Mouse (Mus musculus) G1E (cell line): ENCODE results near the gene L3mbtl1. TPM values are rescaled to one million over a fixed set of nuclear protein-coding genes. Genes with fewer than 3 reads are reported as not detected.
A peak's percentile ranks its signal among the peaks of the same experiment; 100 is the strongest.
"Not testable (repeated sequence)": the region's sequence is repeated elsewhere in the genome, so short reads cannot be mapped to it uniquely, and the experiment has no call there.

ENCODE experiments used
- ATAC-seq: 2 replicates; pipeline ENCODE4 v1.8.0; 2016; ENCODE audit warnings: mild to moderate bottlenecking; ENCODE audit not compliant: insufficient number of reproducible peaks, poor library complexity, low FRiP score, severe bottlenecking; ENCODE audit errors: extremely low read depth
- DNase-seq: peaks from one replicate; pipeline ENCODE4 v3.0.0; 2012; ENCODE audit warnings: low spot score
- H3K27me3 ChIP-seq: 2 replicates; pipeline ENCODE4 v1.6.1; 2012; ENCODE audit warnings: mild to moderate bottlenecking, low read length, inconsistent platforms; ENCODE audit not compliant: insufficient read depth
- H3K36me3 ChIP-seq: replicated peaks from 2 replicates; pipeline ENCODE3; 2012; ENCODE audit warnings: mild to moderate bottlenecking, inconsistent platforms
- H3K4me1 ChIP-seq: 2 replicates; pipeline ENCODE4 v1.6.1; 2012; ENCODE audit warnings: low read depth, low read length, inconsistent platforms, mixed read lengths; ENCODE audit not compliant: insufficient read depth
- H3K4me3 ChIP-seq: 2 replicates; pipeline ENCODE4 v1.5.1; 2012; ENCODE audit warnings: low read depth, mild to moderate bottlenecking, inconsistent platforms, low read length, moderate library complexity, mixed read lengths
- H3K9me3 ChIP-seq: replicated peaks from 2 replicates; pipeline ENCODE4 v1.6.1; 2012; ENCODE audit warnings: inconsistent platforms
- CTCF ChIP-seq: IDR thresholded peaks from 2 replicates; pipeline ENCODE4 v1.5.1; 2012; ENCODE audit warnings: low read depth, low read length, inconsistent platforms, mixed read lengths
- GATA1 ChIP-seq: IDR thresholded peaks from 2 replicates; pipeline ENCODE4 v1.6.1; 2012; ENCODE audit warnings: borderline replicate concordance, low read length, inconsistent platforms, mixed read lengths
- GATA2 ChIP-seq: IDR thresholded peaks from 2 replicates; pipeline ENCODE4 v1.6.1; 2012; ENCODE audit warnings: low read depth, low read length, inconsistent platforms, borderline replicate concordance
- POLR2AphosphoS5 ChIP-seq: IDR thresholded peaks from 2 replicates; pipeline ENCODE4 v1.6.1; 2012; ENCODE audit warnings: low read depth, low read length, inconsistent platforms; ENCODE audit not compliant: insufficient replicate concordance
- TAL1 ChIP-seq: conservative IDR thresholded peaks from 2 replicates; pipeline ENCODE4 v1.6.1; 2012; ENCODE audit warnings: low read depth, low read length, inconsistent platforms, mixed read lengths
- polyA plus RNA-seq: library from polyadenylated mRNA; stranded (reverse); fragments of >175 nt; gene quantifications from 2 replicates; pipeline ENCODE4 v1.2.3, GENCODE M21; 2012
- total RNA-seq, 2 experiments: library from RNA; stranded (forward) in 1 of 2; stranded (reverse) in 1 of 2; fragments of 200-1000 nt in 1 of 2; fragments of >200 nt in 1 of 2; fragmentation: Nextera tagmentation in 1 of 2; gene quantifications; 2 replicates each; pipeline ENCODE4 v1.2.3; 2014 to 2017

The L3mbtl1 gene
- total RNA-seq (2014; fragmentation: Nextera tagmentation) = not detected in 2 replicates
- total RNA-seq (2017) = 0.23 TPM in 1 of 2 replicates, not detected in the other
- not detected in 2 replicates for polyA plus RNA-seq

- DNase-seq (no peak), ATAC-seq (no peak)
- peaks cover 9% of the 10 kb centered on the region; the same call in 1 of the 2 replicates for H3K4me1 ChIP-seq
- H3K36me3 ChIP-seq = peaks cover 24% of the 10 kb centered on the region
- H3K27me3 ChIP-seq = peaks cover 23% of the 10 kb centered on the region
- peak within 1 kb of the TSS; percentile 30; the same call in 1 of the 2 replicates for H3K4me3 ChIP-seq
- no peak for TF ChIP-seq GATA1
- TF ChIP-seq CTCF = no peak
- TF ChIP-seq TAL1 = no peak
- no peak for TF ChIP-seq GATA2
- TF ChIP-seq POLR2AphosphoS5 = no peak
- H3K9me3 ChIP-seq = 0 out of 2 replicates have a peak, but pooled peaks cover 2% of the 10 kb centered on the region
Measured at GRCm38 (mm10) chr2:162943148-162943846, at the start of gene L3mbtl1. Gene L3mbtl1, plus strand, starts transcription at chr2:162943472.

- not testable (repeated sequence) for H3K9me3 ChIP-seq, DNase-seq
Measured at GRCm38 (mm10) chr2:162899256-162899655, 44.0 kb upstream of the L3mbtl1 start.

GRCm38 (mm10) chr2:162899880-162900589 is 43.2 kb upstream of the L3mbtl1 start:
- ATAC-seq (no peak), DNase-seq (no peak)
- TF ChIP-seq GATA1 (no peak), TAL1 (no peak), CTCF (no peak)
- Histone ChIP-seq H3K27me3 (no peaks in the 10 kb centered on the region), H3K36me3 (no peaks in the 10 kb centered on the region), H3K4me1 (no peaks in the 10 kb centered on the region), H3K9me3 (peaks cover 8% of the 10 kb centered on the region), H3K4me3 (no peak overlapping the region)

More at GRCm38 (mm10) chr2:162899256-162899655, 44.0 kb upstream of the L3mbtl1 start:
- not testable (repeated sequence) for ATAC-seq, H3K4me1 ChIP-seq, H3K27me3 ChIP-seq, H3K4me3 ChIP-seq, H3K36me3 ChIP-seq

GRCm38 (mm10) chr2:162900590-162900916 is 42.7 kb upstream of the L3mbtl1 start:
- DNase-seq (no peak), ATAC-seq (no peak)
- H3K36me3 ChIP-seq = no peaks in the 10 kb centered on the region
- H3K9me3 ChIP-seq = peaks cover 5% of the 10 kb centered on the region
- no peaks in the 10 kb centered on the region for H3K4me1 ChIP-seq
- H3K27me3 ChIP-seq = no peaks in the 10 kb centered on the region
- TF ChIP-seq GATA1 (no peak), POLR2AphosphoS5 (no peak), CTCF (no peak), TAL1 (no peak), GATA2 (no peak)
- H3K4me3 ChIP-seq = no peak overlapping the region

GRCm38 (mm10) chr2:162905902-162906301 is 37.4 kb upstream of the L3mbtl1 start:
- Histone ChIP-seq H3K4me3 (no peak overlapping the region), H3K9me3 (no peaks in the 10 kb centered on the region), H3K27me3 (no peaks in the 10 kb centered on the region), H3K4me1 (no peaks in the 10 kb centered on the region), H3K36me3 (no peaks in the 10 kb centered on the region)
- ATAC-seq (no peak), DNase-seq (no peak)
- TF ChIP-seq POLR2AphosphoS5 (no peak), GATA1 (no peak), GATA2 (no peak), CTCF (no peak), TAL1 (no peak)

- H3K4me3 ChIP-seq = no peak overlapping the region
- ATAC-seq = no peak
Measured at GRCm38 (mm10) chr2:162908052-162908491, 35.2 kb upstream of the L3mbtl1 start.

More at GRCm38 (mm10) chr2:162908052-162908491, 35.2 kb upstream of the L3mbtl1 start:
- H3K36me3 ChIP-seq = no peaks in the 10 kb centered on the region
- TF ChIP-seq POLR2AphosphoS5 = no peak
- TF ChIP-seq CTCF = no peak
- no peak for TF ChIP-seq GATA2
- no peak for TF ChIP-seq TAL1
- TF ChIP-seq GATA1 = no peak
- no peak for DNase-seq
- H3K9me3 ChIP-seq = no peaks in the 10 kb centered on the region
- no peaks in the 10 kb centered on the region for H3K4me1 ChIP-seq
- H3K27me3 ChIP-seq = no peaks in the 10 kb centered on the region
